Mouse (Mus musculus) liver, adult 2 months (tissue): ENCODE measurements at regions not wholly inside any gene's neighbourhood (a gene's known extent, or its start where the extent isn't known, plus 50 kb on each side); places are given as distances from the start of the nearest gene placed in this dataset.

ENCODE experiments used
- CTCF ChIP-seq: fragments of 200-500 bp; IDR thresholded peaks from 2 replicates; pipeline ENCODE4 v1.5.1; 2011; ENCODE audit warnings: low read depth, low read length, control low read depth
- POLR2A ChIP-seq: fragments of 200-500 bp; IDR thresholded peaks from 2 replicates; pipeline ENCODE4 v1.6.1; 2011; ENCODE audit warnings: low read length, control low read depth; ENCODE audit not compliant: insufficient read depth; ENCODE audit errors: extremely low read depth

DNA sequence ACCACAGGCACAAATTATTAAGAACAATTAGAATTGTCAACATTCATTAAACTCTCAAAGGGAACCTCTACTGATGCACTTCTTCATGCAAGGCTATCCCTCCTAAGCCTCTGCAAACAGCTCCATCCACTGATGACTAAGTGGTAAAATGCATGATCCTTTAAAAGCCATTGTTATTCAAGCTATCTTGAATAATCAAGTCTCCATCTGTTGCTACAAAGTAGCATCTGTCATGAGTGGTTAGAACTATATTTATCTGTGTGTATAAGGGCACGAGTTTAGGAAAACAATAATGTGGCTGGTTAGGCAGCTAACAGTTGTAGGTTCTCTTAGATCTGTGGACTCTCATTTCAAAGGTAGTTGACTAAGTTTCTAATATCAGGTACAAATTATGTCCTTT, 463.4 kb upstream of the Pcdh20 start:
- TF ChIP-seq CTCF (no peak), POLR2A (no peak)
